Mouse (Mus musculus): ENCODE data around the gene Slc46a3. TPM values are rescaled to one million over a fixed set of nuclear protein-coding genes. Genes with fewer than 3 reads are reported as not detected.

The Slc46a3 gene
- polyA plus RNA-seq, 1 experiment from 2014 or later = 16.6 TPM

GRCm38 (mm10) chr5:147915038-147915566 is 20.5 kb upstream of the Slc46a3 start:
- no peak overlapping the region for H3K4me2 ChIP-seq (ENCODE audit: low read depth, low read length)
- no peaks in the 10 kb centered on the region for H3K36me3 ChIP-seq (ENCODE audit: control insufficient read depth, insufficient read depth)
- no peak overlapping the region for H3K27ac ChIP-seq (ENCODE audit: low read length)
- no peaks in the 10 kb centered on the region for H3K27me3 ChIP-seq (ENCODE audit: control insufficient read depth, insufficient read depth, low read depth, low read length)
- H3K4me1 ChIP-seq (ENCODE audit: control insufficient read depth, low read depth, low read length) = peaks cover 4% of the 10 kb centered on the region; the same call in 1 of the 2 replicates
- 26% methylated on average over 6 of the region's 6 CpGs for WGBS (ENCODE audit: insufficient replicate concordance)
- no peak overlapping the region for H3K4me3 ChIP-seq (ENCODE audit: low read depth, low read length)
- H3K9ac ChIP-seq (ENCODE audit: low read depth, low read length) = no peak overlapping the region
- no peaks in the 10 kb centered on the region for H3K9me3 ChIP-seq (replicated peaks; ENCODE audit: control insufficient read depth, low read length)
- peak; percentile 30; the same call in 1 of the 2 replicates for ATAC-seq (ENCODE audit: low read depth)

DNA sequence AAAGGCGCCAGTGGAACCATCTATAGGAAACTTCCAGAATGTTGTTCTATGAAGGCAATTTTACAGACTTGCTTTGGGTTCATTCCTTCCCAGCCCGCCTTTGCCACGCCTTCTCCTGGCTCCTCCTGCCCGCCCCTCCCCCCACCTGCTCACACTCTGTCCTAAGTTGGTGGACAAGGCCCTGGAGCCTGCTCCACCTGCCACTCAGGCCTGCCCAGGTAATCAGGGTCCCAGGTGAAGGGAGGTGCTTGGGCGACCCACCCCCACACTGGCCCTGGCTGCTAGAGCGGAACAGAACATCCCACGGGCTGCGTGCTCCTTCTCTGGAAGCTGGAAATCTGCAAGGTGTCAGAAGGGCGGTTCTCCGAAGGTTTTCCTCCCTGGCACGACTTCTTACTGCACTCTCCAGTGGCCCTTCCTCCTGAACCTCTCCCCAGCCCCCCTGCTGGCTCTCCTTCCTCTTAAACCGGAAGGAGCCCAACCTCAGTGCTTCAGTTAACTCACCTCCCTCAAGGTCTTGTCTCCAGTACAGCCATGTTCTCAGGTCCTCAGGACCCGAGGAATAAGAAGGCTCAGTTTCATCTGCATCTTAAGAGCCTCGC is 18.7 kb upstream of the Slc46a3 start:
- Histone ChIP-seq H3K27ac (ENCODE audit: low read length) (no peak overlapping the region), H3K36me3 (ENCODE audit: control insufficient read depth, insufficient read depth) (no peaks in the 10 kb centered on the region)
- 25% methylated on average over 14 of the region's 14 CpGs for WGBS (ENCODE audit: insufficient replicate concordance)

GRCm38 (mm10) chr5:147911744-147912143 is 17.1 kb upstream of the Slc46a3 start:
- H3K9me3 ChIP-seq (replicated peaks; ENCODE audit: control insufficient read depth, low read length) = no peaks in the 10 kb centered on the region
- no peak overlapping the region for H3K4me3 ChIP-seq (ENCODE audit: low read depth, low read length)
- peaks cover 4% of the 10 kb centered on the region; the same call in 1 of the 2 replicates for H3K4me1 ChIP-seq (ENCODE audit: control insufficient read depth, low read depth, low read length)
- H3K27ac ChIP-seq (ENCODE audit: low read length) = no peak overlapping the region
- H3K36me3 ChIP-seq (ENCODE audit: control insufficient read depth, insufficient read depth) = no peaks in the 10 kb centered on the region
- no peak overlapping the region for H3K4me2 ChIP-seq (ENCODE audit: low read depth, low read length)
- H3K9ac ChIP-seq (ENCODE audit: low read depth, low read length) = no peak overlapping the region
- H3K27me3 ChIP-seq (ENCODE audit: control insufficient read depth, insufficient read depth, low read depth, low read length) = no peaks in the 10 kb centered on the region
- no peak for ATAC-seq (ENCODE audit: low read depth)
- 62% methylated on average over 5 of the region's 5 CpGs for WGBS (ENCODE audit: insufficient replicate concordance)

More for the DNA sequence above, 18.7 kb upstream of the Slc46a3 start:
- H3K27me3 ChIP-seq (ENCODE audit: control insufficient read depth, insufficient read depth, low read depth, low read length) = no peaks in the 10 kb centered on the region
- H3K4me2 ChIP-seq (ENCODE audit: low read depth, low read length) = no peak overlapping the region
- ATAC-seq (ENCODE audit: low read depth) = no peak
- H3K4me1 ChIP-seq (ENCODE audit: control insufficient read depth, low read depth, low read length) = peaks cover 4% of the 10 kb centered on the region; the same call in 1 of the 2 replicates
- H3K9me3 ChIP-seq (replicated peaks; ENCODE audit: control insufficient read depth, low read length) = no peaks in the 10 kb centered on the region
- H3K4me3 ChIP-seq (ENCODE audit: low read depth, low read length) = no peak overlapping the region
- no peak overlapping the region for H3K9ac ChIP-seq (ENCODE audit: low read depth, low read length)

DNA sequence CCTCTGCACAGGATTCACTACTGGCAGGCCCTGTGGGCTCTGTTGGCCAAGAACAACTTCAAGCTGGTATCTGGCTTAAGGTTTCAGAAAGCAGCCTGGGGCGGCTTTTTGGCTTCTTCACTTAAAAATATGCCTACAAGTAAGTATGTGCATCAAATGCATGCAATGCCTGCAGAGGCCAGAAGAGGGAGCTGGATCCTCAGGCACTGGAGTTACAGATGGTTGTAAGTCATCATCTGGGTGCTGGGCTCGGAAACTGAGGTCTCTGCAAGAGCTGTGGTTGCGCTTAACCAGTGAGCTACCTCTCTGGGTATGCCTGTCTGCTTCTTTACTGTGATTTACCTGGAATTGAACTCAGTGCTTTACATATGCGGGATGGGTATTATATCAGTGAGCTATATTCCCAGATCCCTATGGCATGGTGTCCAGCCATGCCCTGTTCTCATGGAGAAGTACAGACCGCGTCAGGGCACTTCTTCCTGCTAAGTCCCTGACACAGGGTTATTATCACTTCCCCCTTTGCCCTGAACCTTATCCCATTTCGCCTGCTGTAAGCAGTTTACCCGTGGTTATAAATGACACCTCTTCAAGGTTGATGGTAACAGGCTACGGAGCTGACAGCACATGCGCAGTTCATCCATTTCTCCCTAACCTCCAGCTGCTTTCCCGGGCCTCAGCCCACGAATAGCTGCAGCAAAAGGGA is 16.3 kb upstream of the Slc46a3 start:
- Histone ChIP-seq H3K27me3 (ENCODE audit: control insufficient read depth, insufficient read depth, low read depth, low read length) (no peaks in the 10 kb centered on the region), H3K4me2 (ENCODE audit: low read depth, low read length) (no peak overlapping the region), H3K9me3 (replicated peaks; ENCODE audit: control insufficient read depth, low read length) (no peaks in the 10 kb centered on the region), H3K4me1 (ENCODE audit: control insufficient read depth, low read depth, low read length) (peaks cover 4% of the 10 kb centered on the region; the same call in 1 of the 2 replicates), H3K36me3 (ENCODE audit: control insufficient read depth, insufficient read depth) (no peaks in the 10 kb centered on the region), H3K9ac (ENCODE audit: low read depth, low read length) (no peak overlapping the region), H3K4me3 (ENCODE audit: low read depth, low read length) (no peak overlapping the region), H3K27ac (ENCODE audit: low read length) (no peak overlapping the region)
- WGBS (ENCODE audit: insufficient replicate concordance) = 62% methylated on average over 12 of the region's 12 CpGs
- no peak for ATAC-seq (ENCODE audit: low read depth)

DNA sequence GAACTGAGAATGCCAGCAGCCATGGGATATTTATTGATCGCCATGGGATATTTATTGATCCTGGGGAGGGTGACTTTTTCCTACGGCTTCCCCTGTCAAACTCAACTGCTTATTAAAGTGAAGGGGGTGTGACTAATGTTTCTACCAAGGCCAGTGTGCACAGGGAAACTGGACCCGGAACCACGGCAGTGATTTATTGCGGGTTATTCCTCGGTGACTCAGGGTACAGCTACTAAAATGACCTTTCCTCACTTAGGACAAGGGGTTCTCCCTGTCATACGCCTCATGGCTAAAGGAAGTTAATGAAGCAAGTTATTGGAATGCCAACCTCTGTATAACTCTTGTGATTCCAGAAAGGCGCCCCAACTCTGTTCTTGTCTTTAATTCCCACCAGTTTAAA is 13.2 kb upstream of the Slc46a3 start:
- H3K36me3 ChIP-seq (ENCODE audit: control insufficient read depth, insufficient read depth) = no peaks in the 10 kb centered on the region
- no peak for ATAC-seq (ENCODE audit: low read depth)

DNA sequence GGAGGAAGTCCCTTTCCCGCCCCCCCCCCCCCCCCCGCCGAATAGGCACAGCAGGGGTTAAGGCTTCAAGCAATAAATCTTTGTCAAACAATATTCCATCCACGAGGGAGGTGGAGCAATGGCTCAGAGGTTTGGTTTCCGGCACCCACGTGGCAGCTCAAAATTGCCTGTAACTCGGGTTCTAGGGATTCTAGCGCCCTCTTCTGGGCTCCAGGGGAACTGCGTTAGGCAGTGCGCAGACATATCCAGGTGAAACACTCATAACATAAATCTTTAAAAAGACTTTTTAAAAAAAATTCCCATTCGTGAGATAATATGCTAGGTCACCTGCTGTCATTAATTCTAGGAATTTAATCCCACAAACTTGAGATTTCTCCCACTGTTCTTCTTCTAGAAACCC is 12.5 kb upstream of the Slc46a3 start:
- Histone ChIP-seq H3K9ac (ENCODE audit: low read depth, low read length) (no peak overlapping the region), H3K4me1 (ENCODE audit: control insufficient read depth, low read depth, low read length) (no peaks in the 10 kb centered on the region), H3K27me3 (ENCODE audit: control insufficient read depth, insufficient read depth, low read depth, low read length) (no peaks in the 10 kb centered on the region), H3K27ac (ENCODE audit: low read length) (no peak overlapping the region), H3K4me2 (ENCODE audit: low read depth, low read length) (no peak overlapping the region), H3K36me3 (ENCODE audit: control insufficient read depth, insufficient read depth) (no peaks in the 10 kb centered on the region), H3K9me3 (replicated peaks; ENCODE audit: control insufficient read depth, low read length) (no peaks in the 10 kb centered on the region), H3K4me3 (ENCODE audit: low read depth, low read length) (no peak overlapping the region)
- 45% methylated on average over 10 of the region's 11 CpGs for WGBS (ENCODE audit: insufficient replicate concordance)
- no peak for ATAC-seq (ENCODE audit: low read depth)

More for the DNA sequence above, 13.2 kb upstream of the Slc46a3 start:
- H3K27ac ChIP-seq (ENCODE audit: low read length) = no peak overlapping the region
- H3K27me3 ChIP-seq (ENCODE audit: control insufficient read depth, insufficient read depth, low read depth, low read length) = no peaks in the 10 kb centered on the region
- no peaks in the 10 kb centered on the region for H3K9me3 ChIP-seq (replicated peaks; ENCODE audit: control insufficient read depth, low read length)
- H3K9ac ChIP-seq (ENCODE audit: low read depth, low read length) = no peak overlapping the region
- no peak overlapping the region for H3K4me2 ChIP-seq (ENCODE audit: low read depth, low read length)
- H3K4me1 ChIP-seq (ENCODE audit: control insufficient read depth, low read depth, low read length) = no peaks in the 10 kb centered on the region
- H3K4me3 ChIP-seq (ENCODE audit: low read depth, low read length) = no peak overlapping the region
- WGBS (ENCODE audit: insufficient replicate concordance) = 73% methylated on average over 8 of the region's 8 CpGs

DNA sequence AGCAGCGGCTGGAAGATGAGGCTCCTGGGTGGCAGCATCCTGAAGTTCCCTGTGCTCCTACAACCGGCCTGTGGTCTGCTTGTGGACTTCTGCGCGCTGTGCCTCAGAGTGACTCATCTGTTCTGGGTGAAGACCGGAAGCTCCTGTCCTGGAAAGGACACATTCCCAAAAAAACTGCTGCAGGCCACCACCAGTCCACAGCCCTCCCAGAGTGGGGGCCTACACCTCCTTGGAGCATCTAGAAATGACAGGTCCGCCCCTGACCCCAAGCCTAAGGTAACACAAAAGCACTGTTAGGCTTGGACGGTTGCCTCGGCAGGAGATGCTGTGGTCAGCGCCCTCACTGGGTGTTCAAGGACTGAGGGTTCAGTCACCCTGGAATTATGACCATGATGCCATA is 8.6 kb upstream of the Slc46a3 start:
- Histone ChIP-seq H3K4me2 (ENCODE audit: low read depth, low read length) (no peak overlapping the region), H3K9me3 (replicated peaks; ENCODE audit: control insufficient read depth, low read length) (no peaks in the 10 kb centered on the region), H3K27ac (ENCODE audit: low read length) (no peak overlapping the region), H3K4me1 (ENCODE audit: control insufficient read depth, low read depth, low read length) (no peaks in the 10 kb centered on the region), H3K4me3 (ENCODE audit: low read depth, low read length) (no peak overlapping the region), H3K9ac (ENCODE audit: low read depth, low read length) (no peak overlapping the region), H3K27me3 (ENCODE audit: control insufficient read depth, insufficient read depth, low read depth, low read length) (no peaks in the 10 kb centered on the region), H3K36me3 (ENCODE audit: control insufficient read depth, insufficient read depth) (no peaks in the 10 kb centered on the region)
- WGBS (ENCODE audit: insufficient replicate concordance) = 79% methylated on average over 9 of the region's 9 CpGs
- no peak for ATAC-seq (ENCODE audit: low read depth)

DNA sequence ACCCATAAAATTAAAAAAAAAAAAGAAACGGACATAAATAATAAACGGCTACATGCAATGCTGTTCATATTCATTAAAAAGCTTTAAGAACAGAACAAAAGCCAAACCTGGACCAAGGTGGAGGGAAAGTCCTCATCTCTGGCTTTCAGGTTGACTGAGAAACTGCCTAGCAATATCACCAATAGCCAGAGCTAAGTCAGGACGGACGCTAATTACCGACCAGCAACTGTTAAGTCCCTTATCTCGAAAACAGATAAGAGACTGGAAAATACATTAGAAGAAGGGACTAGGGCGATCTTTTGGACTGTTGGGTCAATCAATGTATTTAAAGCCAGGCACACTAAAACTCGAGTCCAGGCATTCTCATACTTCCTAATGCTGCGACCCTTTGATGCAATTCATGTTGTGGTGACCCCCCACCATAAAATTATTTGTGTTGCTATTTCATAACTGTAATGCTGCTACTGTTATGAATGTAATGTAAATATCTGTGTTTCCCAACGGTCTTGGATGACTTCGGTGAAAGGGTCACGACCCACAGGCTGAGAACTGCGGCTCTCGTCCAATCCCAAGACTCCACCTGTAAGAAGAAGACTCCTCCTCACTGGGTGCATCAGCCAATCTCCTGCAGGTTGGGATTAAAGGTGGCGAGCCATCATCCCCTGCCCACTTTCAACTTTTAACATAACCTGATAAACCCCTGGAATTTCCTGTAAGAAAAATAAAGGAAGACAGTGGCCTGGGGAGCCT is 7.6 kb upstream of the Slc46a3 start:
- Histone ChIP-seq H3K4me3 (ENCODE audit: low read depth, low read length) (no peak overlapping the region), H3K9ac (ENCODE audit: low read depth, low read length) (no peak overlapping the region), H3K9me3 (replicated peaks; ENCODE audit: control insufficient read depth, low read length) (no peaks in the 10 kb centered on the region), H3K36me3 (ENCODE audit: control insufficient read depth, insufficient read depth) (no peaks in the 10 kb centered on the region), H3K4me1 (ENCODE audit: control insufficient read depth, low read depth, low read length) (no peaks in the 10 kb centered on the region), H3K27me3 (ENCODE audit: control insufficient read depth, insufficient read depth, low read depth, low read length) (no peaks in the 10 kb centered on the region), H3K4me2 (ENCODE audit: low read depth, low read length) (no peak overlapping the region), H3K27ac (ENCODE audit: low read length) (no peak overlapping the region)
- 43% methylated on average over 15 of the region's 15 CpGs for WGBS (ENCODE audit: insufficient replicate concordance)
- no peak for ATAC-seq (ENCODE audit: low read depth)
